Mouse (Mus musculus) forebrain, embryonic 16.5 days (tissue): ENCODE results near the gene Sipa1l3. TPM values are rescaled to one million over a fixed set of nuclear protein-coding genes. Genes with fewer than 3 reads are reported as not detected.

ENCODE experiments used
- ATAC-seq: fragments of 200-750 bp; cut with Nextera tagmentation; 2 replicates; pipeline ENCODE4 v1.8.0; 2017; ENCODE audit warnings: mild to moderate bottlenecking, moderate library complexity
- H3K27ac ChIP-seq: fragments of 300-500 bp; sonication (generic); 2 replicates; pipeline ENCODE4 v1.5.1; 2014; ENCODE audit warnings: low read length, control low read depth
- H3K27me3 ChIP-seq: fragments of 300-500 bp; sonication (generic); replicated peaks from 2 replicates; pipeline ENCODE4 v1.6.1; 2014; ENCODE audit warnings: low read length; ENCODE audit not compliant: control insufficient read depth, insufficient read depth
- H3K36me3 ChIP-seq: fragments of 300-500 bp; sonication (generic); 2 replicates; pipeline ENCODE4 v1.6.1; 2014; ENCODE audit not compliant: control insufficient read depth, insufficient read depth
- H3K4me1 ChIP-seq: fragments of 300-500 bp; sonication (generic); replicated peaks from 2 replicates; pipeline ENCODE4 v1.6.1; 2014; ENCODE audit warnings: low read length; ENCODE audit not compliant: control insufficient read depth, insufficient read depth
- H3K4me2 ChIP-seq: fragments of 300-500 bp; sonication (generic); 2 replicates; pipeline ENCODE4 v1.6.1; 2014; ENCODE audit warnings: mild to moderate bottlenecking, low read length, control low read depth
- H3K4me3 ChIP-seq: fragments of 300-500 bp; sonication (generic); replicated peaks from 2 replicates; pipeline ENCODE4 v1.5.1; 2014; ENCODE audit warnings: mild to moderate bottlenecking, low read length, control low read depth
- H3K9ac ChIP-seq: fragments of 300-500 bp; sonication (generic); replicated peaks from 2 replicates; pipeline ENCODE4 v1.6.1; 2014; ENCODE audit warnings: low read depth, low read length, control low read depth
- H3K9me3 ChIP-seq: fragments of 300-500 bp; sonication (generic); 2 replicates; pipeline ENCODE4 v1.6.1; 2016; ENCODE audit warnings: low read length; ENCODE audit not compliant: control insufficient read depth
- WGBS: fragments of 180-500 bp; shearing (Covaris S2); extraction: QIAGEN DNeasy Blood & Tissue Kit; methylation state at CpG from one replicate; pipeline ENCODE4 v1.1.7; 2014; 5-methylcytosine and 5-hydroxymethylcytosine counted together
- polyA plus RNA-seq: library from polyadenylated mRNA; unstranded; fragments of >200 nt; fragmentation: Nextera tagmentation; extraction: Ambion mirVana; gene quantifications from 2 replicates; pipeline ENCODE4 v1.2.1, GENCODE M21; 2015

Sipa1l3 gene
- 13.9 and 16.1 TPM in 2 replicates for polyA plus RNA-seq

- H3K4me3 ChIP-seq, result peak within 1 kb of the TSS; percentile 92
- under 1% methylated on average over 84 of the region's 88 CpGs for WGBS
- ATAC-seq, result peak; percentile 99
- H3K9ac ChIP-seq, result peak within 1 kb of the TSS; percentile 83
- no peaks in the 10 kb centered on the region for H3K36me3 ChIP-seq
- H3K4me1 ChIP-seq, result peaks cover 19% of the 10 kb centered on the region
- peak within 1 kb of the TSS; percentile 96 for H3K4me2 ChIP-seq
- peak within 1 kb of the TSS; percentile 93 for H3K27ac ChIP-seq
- no peaks in the 10 kb centered on the region for H3K9me3 ChIP-seq
- no peaks in the 10 kb centered on the region for H3K27me3 ChIP-seq
Observed at GRCm38 (mm10) chr7:29518421-29519210, at the start of gene Sipa1l3. Gene Sipa1l3 (minus strand): TSS chr7:29518641.

GRCm38 (mm10) chr7:29563006-29563405, 44.6 kb upstream of the Sipa1l3 start:
- ATAC-seq, result no peak
- Histone ChIP-seq H3K4me1 (no peaks in the 10 kb centered on the region), H3K27me3 (no peaks in the 10 kb centered on the region), H3K27ac (no peak overlapping the region), H3K9me3 (no peaks in the 10 kb centered on the region), H3K4me2 (no peak overlapping the region), H3K36me3 (no peaks in the 10 kb centered on the region), H3K4me3 (no peak overlapping the region), H3K9ac (no peak overlapping the region)
- WGBS, result 94% methylated on average over 10 of the region's 10 CpGs

- Histone ChIP-seq H3K4me3 (no peak overlapping the region), H3K27me3 (no peaks in the 10 kb centered on the region), H3K36me3 (no peaks in the 10 kb centered on the region), H3K27ac (no peak overlapping the region), H3K4me2 (no peak overlapping the region), H3K9me3 (no peaks in the 10 kb centered on the region), H3K4me1 (no peaks in the 10 kb centered on the region), H3K9ac (no peak overlapping the region)
- WGBS, result 80% methylated on average over 9 of the region's 9 CpGs
- ATAC-seq, result no peak
Observed at GRCm38 (mm10) chr7:29561046-29561445, 42.6 kb upstream of the Sipa1l3 start.

GRCm38 (mm10) chr7:29559290-29559689, 40.8 kb upstream of the Sipa1l3 start:
- Histone ChIP-seq H3K4me1 (no peaks in the 10 kb centered on the region), H3K27ac (no peak overlapping the region), H3K9me3 (no peaks in the 10 kb centered on the region), H3K36me3 (no peaks in the 10 kb centered on the region), H3K4me2 (no peak overlapping the region), H3K9ac (no peak overlapping the region), H3K4me3 (no peak overlapping the region), H3K27me3 (no peaks in the 10 kb centered on the region)
- 66% methylated on average over 4 of the region's 4 CpGs for WGBS
- ATAC-seq, result no peak

GRCm38 (mm10) chr7:29558744-29559143, 40.3 kb upstream of the Sipa1l3 start:
- no peak overlapping the region for H3K4me3 ChIP-seq
- H3K27me3 ChIP-seq, result no peaks in the 10 kb centered on the region
- H3K4me2 ChIP-seq, result no peak overlapping the region
- H3K9me3 ChIP-seq, result no peaks in the 10 kb centered on the region
- 82% methylated on average over 1 of the region's 1 CpGs for WGBS
- no peak overlapping the region for H3K9ac ChIP-seq
- no peaks in the 10 kb centered on the region for H3K36me3 ChIP-seq
- H3K4me1 ChIP-seq, result no peaks in the 10 kb centered on the region
- H3K27ac ChIP-seq, result no peak overlapping the region
- ATAC-seq, result no peak

GRCm38 (mm10) chr7:29556283-29556682, 37.8 kb upstream of the Sipa1l3 start:
- Histone ChIP-seq H3K27ac (no peak overlapping the region), H3K4me3 (no peak overlapping the region), H3K9ac (no peak overlapping the region), H3K4me1 (no peaks in the 10 kb centered on the region), H3K36me3 (no peaks in the 10 kb centered on the region), H3K27me3 (no peaks in the 10 kb centered on the region), H3K9me3 (no peaks in the 10 kb centered on the region), H3K4me2 (no peak overlapping the region)
- 65% methylated on average over 4 of the region's 4 CpGs for WGBS
- no peak for ATAC-seq

GRCm38 (mm10) chr7:29555521-29555920, 37.1 kb upstream of the Sipa1l3 start:
- 68% methylated on average over 5 of the region's 5 CpGs for WGBS
- no peak for ATAC-seq
- Histone ChIP-seq H3K4me2 (no peak overlapping the region), H3K27me3 (no peaks in the 10 kb centered on the region), H3K9me3 (no peaks in the 10 kb centered on the region), H3K4me3 (no peak overlapping the region), H3K4me1 (no peaks in the 10 kb centered on the region), H3K9ac (no peak overlapping the region), H3K36me3 (no peaks in the 10 kb centered on the region), H3K27ac (no peak overlapping the region)

- no peaks in the 10 kb centered on the region for H3K36me3 ChIP-seq
- 92% methylated on average over 13 of the region's 13 CpGs for WGBS
- no peak for ATAC-seq
- H3K4me2 ChIP-seq, result no peak overlapping the region
- no peak overlapping the region for H3K4me3 ChIP-seq
- H3K27ac ChIP-seq, result no peak overlapping the region
- no peaks in the 10 kb centered on the region for H3K27me3 ChIP-seq
- H3K4me1 ChIP-seq, result no peaks in the 10 kb centered on the region
- H3K9me3 ChIP-seq, result no peaks in the 10 kb centered on the region
- no peak overlapping the region for H3K9ac ChIP-seq
Observed at GRCm38 (mm10) chr7:29555051-29555450, 36.6 kb upstream of the Sipa1l3 start.

GRCm38 (mm10) chr7:29550691-29551090, 32.2 kb upstream of the Sipa1l3 start:
- no peak overlapping the region for H3K4me3 ChIP-seq
- no peaks in the 10 kb centered on the region for H3K4me1 ChIP-seq
- no peaks in the 10 kb centered on the region for H3K27me3 ChIP-seq
- H3K27ac ChIP-seq, result no peak overlapping the region
- no peaks in the 10 kb centered on the region for H3K9me3 ChIP-seq
- 67% methylated on average over 3 of the region's 3 CpGs for WGBS
- ATAC-seq, result no peak
- no peaks in the 10 kb centered on the region for H3K36me3 ChIP-seq
- H3K9ac ChIP-seq, result no peak overlapping the region
- no peak overlapping the region for H3K4me2 ChIP-seq
